Mouse (Mus musculus) gonadal fat pad, adult 2 months (tissue): ENCODE results near the gene Prelid1. TPM values are rescaled to one million over a fixed set of nuclear protein-coding genes. Genes with fewer than 3 reads are reported as not detected.
A peak's percentile ranks its signal among the peaks of the same experiment; 100 is the strongest.

Experiments
- DNase-seq: peaks from one replicate; pipeline ENCODE4 v3.0.0-alpha.2; 2012; ENCODE audit warnings: low read depth
- polyA plus RNA-seq: library from polyadenylated mRNA; depleted of rRNA; stranded (reverse); fragments of >200 nt; gene quantifications from 2 replicates; pipeline ENCODE4 v1.2.3, GENCODE M21; 2012

Gene Prelid1
- polyA plus RNA-seq, 1 experiment: 271 TPM

DNA sequence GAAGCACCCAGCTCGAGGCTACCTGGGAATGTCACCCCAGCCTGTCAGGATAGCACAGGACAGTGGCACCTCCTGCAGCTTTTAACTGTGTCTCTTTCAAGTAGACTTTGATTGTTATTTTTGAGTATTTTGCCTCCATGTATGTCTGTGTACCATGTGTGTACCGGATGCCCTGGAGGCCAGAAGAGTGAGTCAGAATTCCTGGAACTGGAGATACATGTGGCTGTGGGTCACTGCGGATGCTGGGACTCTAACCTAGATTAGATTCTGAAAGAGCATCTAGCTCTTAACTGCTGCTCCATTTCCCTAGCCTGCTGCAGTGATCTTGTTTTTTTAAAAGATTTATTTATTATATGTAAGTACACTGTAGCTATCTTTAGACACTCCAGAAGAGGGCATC is 12.0 kb downstream of the Prelid1 start:
- DNase-seq: no peak

DNA sequence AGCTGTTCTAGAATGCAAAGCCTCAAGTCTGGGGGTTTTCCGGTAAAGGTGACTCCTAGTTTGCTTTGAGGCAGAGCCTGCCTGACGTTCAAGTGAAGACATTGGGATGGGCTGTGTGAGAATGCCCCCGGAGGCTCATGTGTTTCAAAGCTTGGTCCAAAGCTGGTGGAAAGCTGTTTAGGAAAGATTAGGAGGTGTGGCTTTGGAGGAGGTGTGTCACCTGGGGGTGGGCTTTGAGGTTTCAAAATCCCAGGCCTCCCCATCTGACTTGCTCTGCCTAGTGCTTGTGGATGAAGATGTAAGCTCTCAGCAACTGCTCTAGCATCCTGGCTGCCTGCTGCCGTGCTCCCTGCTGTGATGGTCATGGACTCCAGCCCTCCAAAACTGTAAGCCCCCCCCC is 15.4 kb downstream of the Prelid1 start:
- no peak for DNase-seq

DNA sequence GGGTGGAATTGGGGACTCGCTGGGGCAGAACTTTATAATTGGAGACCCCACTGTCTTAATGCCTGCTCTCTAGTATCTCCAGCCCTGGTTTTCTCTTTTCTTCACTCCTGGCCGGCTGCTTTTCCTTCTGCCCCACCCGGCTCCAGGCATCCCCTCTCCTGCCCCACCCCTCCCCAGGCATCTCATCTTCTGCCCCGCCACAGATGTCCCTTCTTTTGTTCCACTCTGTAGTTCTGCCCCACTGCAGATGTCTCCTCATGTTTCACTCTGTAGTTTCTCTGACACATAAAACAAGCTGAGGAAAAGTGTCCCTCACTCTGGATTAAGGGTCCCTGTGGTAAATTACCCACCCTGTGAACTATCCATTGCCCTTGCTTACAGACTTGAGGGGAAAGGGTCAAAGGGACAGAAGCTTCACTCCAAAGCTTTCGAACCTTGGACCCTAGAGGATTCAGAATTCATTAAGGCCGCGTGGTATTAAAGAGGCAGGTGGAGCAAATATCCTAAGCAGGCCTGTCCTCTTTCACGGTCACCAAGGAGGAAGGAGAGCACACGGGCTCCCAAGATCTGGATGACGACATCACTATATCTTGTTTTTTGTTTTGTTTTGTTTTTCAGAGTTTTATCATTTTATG is 17.2 kb downstream of the Prelid1 start:
- no peak for DNase-seq

DNA sequence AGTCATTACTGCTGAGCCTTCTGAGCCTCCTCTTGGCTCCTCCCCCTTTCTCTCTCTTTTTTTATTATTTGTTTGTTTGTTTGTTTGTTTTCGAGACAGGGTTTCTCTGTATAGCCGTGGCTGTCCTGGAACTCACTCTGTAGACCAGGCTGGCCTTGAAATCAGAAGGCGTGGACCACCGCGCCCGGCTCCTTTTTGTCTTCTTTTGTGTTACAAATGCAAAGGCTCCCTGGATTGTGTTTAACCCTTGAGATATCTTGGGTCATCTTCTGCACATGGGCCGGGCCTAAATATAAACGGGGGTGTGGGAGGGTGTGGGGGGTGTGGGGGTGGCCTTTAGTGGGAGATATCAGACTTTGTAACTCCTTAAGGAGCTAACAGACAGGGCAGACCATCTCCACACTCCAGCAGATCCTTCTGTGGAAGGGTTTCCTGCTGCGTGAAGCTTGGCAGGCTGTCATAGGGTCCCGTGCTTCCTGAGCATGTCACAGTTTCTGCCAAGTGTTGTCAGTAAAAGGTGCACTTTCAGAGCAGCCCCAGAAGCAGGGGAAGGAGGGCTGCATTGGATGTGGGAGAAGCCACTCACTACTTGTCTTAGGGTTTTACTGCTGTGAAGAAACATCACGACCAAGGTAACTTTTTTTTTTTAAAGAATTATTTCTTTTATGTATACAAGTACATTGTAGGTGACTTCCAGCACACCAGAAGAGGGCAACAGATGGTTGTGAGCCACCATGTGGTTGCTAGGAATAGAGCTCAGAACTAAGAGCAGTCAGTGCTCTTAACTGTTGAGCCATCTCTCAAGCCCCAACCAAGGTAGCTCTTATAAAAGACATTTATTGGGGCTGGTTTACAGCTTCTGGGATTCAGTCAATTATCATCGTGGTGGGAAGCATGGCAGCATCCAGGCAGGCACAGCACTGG is 18.1 kb downstream of the Prelid1 start:
- no peak for DNase-seq

DNA sequence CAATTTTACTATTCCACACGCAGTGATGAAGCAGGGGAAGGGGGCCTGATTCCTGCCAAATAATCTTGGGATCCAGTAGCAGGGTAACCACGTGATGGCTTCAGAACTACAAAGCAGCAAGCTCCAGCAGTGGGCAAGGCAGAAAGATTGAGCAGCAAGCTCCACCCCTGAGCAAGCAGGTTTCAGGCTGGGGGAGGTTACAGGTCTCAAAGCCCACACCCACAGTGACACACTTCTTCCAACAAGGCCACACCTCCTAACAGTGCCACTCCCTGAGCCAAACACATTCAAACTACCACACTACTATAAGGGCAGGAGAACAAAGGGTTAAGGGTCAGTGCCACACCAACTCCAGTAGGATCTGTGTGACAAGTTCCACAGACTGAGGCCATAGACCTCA is 19.0 kb downstream of the Prelid1 start:
- no peak for DNase-seq

DNA sequence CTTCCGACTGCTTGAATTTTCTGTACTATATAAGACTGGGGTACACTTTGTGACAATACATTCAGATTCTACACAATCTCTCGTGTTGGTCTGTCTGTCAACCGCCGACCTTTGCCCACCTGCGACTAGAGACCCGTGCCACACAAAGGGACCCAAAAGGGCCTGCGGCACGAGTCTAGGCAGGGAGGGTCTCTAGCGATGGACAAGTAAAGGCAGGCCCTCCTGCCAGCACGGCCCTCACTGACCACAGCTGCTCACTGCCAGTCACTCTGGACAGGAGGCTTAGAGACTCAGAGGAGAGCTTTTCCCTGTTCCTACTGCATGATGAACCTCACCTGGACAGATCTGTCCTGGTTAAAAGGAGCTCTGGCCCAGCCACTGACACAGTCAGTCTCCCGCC is 22.2 kb downstream of the Prelid1 start:
- DNase-seq: no peak

DNA sequence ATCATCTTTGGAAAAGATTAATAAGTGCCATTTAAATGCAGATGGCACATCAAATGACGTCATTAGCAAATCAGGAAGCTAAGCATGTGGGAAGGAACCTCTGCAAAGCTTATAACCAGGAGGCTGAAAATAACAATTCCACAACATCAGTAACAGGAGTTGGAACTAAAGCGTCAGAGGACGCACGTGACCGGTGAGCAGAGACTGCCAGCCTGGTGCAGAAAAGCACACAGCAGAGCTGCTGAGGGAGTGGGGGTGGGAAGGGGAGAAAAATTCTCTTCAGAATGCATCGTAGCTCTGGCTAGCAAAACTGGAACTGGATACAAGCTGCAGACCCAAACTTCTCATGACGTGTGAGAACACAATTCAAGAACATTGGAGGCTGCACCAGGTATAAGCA is 24.0 kb downstream of the Prelid1 start:
- DNase-seq: no peak

DNA sequence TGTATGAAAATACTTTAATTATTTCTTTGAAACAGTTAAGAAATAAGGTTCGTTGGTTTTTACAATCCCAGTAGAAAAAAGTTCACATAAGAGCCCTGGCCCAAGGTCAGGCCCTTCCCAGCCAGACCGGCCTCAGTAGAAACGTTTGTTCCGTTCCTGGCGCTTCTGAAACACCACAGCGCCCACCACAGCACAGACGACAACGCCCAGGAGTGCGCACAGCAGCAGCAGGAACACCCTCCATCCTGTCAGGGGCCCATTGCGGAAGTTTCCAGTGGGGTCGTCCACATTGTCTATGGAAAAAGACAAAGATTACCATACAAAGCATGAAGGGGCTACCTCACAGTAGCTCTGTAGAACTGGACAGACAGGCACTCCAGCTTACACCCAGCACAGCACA is 26.4 kb downstream of the Prelid1 start:
- no peak for DNase-seq

DNA sequence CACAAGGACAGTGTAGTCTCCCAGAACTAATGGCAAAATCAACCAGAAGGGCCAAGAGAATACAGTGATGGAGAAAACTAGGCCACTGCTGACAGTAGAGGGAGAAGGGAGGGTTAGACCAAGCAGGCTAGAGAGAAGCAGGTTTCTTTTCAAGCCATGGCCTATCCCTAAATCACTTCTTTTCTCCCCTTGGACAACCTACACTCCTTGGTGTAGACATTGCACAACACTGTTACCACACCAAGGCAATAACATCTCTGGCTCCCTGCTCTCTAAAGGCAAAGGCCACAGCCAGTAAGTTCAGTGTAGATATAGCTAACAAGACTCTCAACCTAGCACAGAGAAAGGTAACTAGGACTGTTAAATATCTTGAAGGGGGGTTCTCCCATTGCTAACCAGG is 40.8 kb downstream of the Prelid1 start:
- peak; percentile 63 for DNase-seq

DNA sequence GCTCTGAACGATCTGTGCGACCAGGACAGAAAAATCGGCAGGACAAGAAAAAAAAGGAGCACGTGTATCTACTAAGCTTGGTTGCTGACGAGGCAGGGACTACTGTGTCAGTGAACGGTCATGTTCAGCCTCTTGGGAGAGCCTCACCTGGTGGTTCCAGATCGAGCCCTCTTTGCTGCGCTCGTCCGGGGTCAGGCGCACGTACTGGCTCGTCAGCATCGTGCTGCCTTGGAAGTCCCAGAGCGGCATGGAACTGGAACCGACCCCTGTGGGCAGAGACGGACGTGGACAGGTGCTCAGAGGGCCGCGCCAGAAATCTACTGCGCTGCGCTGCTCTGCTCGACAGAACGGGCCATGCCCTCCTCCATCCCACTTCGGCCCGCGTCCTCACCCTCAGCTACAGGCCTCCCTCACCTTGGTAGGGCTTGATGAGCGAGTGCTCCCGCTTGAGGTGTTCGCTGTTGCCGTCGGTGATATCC is 41.7 kb downstream of the Prelid1 start:
- no peak for DNase-seq

DNA sequence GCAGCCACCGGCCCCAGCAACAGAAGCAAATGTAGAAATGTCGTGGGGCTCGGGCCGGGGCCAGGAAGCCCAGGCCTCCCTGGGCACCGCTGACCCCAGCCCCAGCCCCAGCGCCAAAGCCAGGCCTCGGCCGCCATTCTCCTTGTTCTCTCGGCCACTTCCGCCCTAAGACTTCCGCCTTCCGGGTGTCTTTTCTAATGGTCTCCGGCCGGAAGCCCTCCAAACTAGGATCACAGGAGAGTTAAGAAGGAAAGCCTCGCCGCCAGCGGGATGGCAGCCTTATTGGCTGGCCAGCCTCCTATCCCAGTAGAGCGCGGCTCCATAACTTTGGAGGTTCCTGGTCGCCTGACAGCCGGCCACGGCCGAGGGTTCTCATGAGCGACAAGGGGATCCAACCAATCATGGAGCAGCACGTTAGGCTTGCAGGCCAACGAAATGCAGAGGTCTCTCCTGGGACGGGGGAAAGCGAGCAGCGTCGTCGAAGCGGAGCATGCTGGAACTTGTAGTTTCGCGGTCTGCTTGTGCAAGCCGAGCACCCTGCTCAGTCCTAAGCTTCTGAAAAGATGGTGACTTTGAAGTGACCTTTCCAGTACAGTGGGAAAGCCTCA is 42.3 kb downstream of the Prelid1 start, which contains the start of gene Lman2:
Lman2 (minus strand) TSS at position 331 of the 608 bp plus-strand sequence.
- peak; percentile 96 for DNase-seq

DNA sequence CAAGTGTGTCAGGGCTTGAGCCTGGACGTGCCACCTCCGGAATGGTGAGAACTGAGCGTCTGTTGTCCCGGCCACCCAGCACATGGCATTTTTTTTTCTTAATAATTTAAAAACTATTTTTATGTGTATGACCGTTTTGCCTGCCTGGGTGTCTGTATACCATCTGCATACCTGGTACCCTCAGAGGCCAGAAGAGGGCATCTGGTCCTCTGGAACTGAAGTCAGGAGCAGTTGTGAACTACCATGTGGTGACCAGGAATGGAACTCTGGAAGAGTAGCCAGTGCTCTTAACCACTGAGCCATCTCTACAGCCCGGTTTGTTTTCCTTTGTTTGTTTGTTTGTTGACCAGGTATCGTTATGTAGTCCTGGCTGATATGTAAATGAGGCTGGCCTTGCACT is 48.1 kb downstream of the Prelid1 start:
- DNase-seq: no peak

DNA sequence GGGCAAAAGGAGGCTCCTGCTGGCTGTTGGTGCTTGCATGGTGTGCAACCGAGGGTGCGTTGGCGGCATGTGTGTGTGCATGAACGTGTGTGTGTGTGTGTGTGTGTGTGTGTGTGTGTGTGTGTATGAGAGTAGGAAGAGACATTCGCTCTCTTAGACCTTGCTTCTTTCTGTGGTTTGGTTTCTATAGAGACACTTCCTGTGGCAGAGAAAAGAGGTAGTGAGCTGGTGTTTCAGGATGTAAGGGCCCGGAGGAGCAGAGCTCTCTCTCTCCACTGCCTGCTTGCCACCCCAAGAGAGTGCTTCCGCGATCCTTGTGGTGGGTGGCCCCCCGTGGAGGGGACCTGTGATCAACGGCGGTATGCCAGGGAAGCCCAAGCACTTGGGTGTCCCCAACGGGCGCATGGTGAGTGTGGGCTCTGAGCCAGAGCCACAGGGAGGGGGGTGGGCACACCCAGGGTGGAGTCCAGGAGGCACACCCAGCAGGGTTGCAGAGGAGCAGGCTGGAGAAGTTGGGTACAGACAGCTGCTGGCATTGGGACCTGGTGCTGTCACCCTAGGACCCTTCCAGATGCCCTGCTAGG is 49.3 kb downstream of the Prelid1 start, which contains the start of gene Rgs14:
Rgs14 (plus strand) TSS at position 202 of the 584 bp plus-strand sequence.
- no peak for DNase-seq

DNA sequence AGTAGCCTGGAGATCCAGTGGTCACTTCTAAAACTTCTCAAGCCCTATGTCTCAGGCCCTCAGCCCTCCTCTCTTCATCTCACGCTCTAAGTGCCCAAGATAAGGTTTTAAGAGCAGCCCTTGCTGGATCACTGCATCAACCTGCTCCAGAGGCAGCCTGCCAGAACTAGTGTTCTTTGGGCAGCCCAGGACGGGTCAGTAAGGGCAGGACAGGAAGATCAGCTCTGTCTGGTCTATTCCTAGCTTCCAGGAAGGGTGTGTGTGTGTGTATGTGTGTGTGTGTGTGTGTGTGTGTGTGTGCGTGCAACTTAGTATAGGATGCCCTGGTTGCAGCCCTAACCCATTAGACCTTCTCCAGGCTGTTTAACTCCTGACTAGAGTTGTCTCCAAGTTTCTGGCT is 49.9 kb downstream of the Prelid1 start:
- DNase-seq: no peak

DNA sequence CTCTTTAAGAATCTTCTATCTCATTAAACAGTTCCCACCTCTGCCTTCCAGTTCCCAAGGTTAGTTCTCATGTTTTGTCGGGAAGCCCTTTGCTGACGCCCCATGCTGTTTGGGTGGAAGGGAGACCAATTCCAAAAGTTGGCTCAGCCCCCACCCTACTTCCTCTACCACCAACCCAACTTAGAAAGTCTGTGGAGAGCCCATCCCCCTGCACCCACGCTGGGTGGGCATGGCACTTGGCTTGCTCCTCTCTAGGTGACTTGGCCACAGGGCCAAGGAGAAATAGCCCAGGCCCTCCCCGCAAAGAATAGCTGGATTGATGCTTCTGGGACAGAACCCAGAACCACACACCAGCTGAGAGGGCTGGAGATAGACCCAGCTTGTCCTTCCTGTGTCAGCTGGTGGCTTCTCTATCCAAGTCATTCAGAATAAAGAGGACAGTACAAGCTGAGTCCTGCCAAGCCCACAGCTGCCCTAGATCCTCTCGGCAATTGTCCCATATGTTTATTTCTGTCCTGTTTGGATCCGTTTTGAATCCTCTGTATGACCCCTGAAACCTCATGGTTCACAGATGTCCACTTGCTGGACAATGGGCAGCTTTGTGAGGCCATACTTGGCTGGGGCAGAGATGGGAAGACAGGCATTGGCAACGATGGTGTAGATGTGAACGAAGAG is 50.8 kb downstream of the Prelid1 start:
- no peak for DNase-seq

DNA sequence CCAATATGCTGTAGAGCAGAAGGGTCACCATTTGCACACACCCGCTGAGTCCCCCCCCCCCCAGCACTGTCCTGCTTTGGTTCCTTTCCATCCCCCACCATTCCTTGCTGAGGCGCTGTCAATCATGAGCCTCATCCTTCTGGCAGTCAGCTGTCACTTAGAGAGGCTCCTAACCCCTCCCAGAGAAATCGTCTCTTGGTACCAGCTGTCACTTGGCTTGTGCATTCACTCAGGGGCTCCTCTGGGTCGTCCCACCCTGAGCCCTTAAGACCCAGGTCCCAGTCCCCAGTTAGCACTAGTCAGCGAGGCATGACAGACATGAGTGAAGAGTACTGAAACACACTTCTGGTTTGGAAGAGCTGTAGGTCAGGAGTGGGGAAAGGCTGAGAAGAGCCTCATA is 51.4 kb downstream of the Prelid1 start:
- DNase-seq: no peak

DNA sequence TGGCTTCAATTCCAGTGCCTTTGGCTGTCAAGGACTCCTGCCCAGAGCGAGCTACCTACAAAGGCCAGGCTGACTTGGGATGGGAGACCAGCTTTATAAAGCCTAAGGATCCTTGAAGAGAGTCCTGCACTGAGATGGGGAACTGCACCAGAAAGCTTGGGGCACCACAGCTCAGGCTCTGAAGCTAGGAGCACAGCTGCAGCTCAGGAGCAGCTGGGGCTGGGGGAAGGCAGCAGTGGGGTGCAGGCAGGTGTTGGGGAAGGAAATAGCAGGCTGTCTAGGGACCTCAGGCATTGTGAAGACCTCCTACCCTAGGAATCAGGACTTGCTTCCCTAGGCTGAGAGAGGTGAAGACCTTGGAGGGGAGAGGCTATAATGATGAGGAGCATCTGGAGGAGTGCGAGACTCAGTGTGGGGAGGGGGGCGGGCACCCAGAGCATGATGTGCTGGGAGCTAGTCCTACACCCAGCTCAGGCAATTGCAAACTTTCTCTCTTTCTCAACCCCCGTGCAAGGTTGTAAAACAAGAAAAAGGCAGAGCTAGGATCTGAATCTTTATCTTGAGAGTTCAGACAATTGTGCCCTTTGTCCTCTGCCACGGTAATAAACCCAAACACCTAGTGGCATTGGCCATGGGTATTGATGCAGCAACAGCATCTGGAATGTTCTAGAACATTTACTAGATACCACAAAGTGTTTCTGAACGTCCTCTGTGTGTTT is 54.1 kb downstream of the Prelid1 start:
- DNase-seq: no peak
